Mouse (Mus musculus): ENCODE measurements around the gene Tmem63c. TPM values are rescaled to one million over a fixed set of nuclear protein-coding genes. Genes with fewer than 3 reads are reported as not detected.

Gene Tmem63c
- polyA plus RNA-seq (2016; fragmentation: Nextera tagmentation; extraction: Ambion mirVana), result not detected in 2 replicates

DNA sequence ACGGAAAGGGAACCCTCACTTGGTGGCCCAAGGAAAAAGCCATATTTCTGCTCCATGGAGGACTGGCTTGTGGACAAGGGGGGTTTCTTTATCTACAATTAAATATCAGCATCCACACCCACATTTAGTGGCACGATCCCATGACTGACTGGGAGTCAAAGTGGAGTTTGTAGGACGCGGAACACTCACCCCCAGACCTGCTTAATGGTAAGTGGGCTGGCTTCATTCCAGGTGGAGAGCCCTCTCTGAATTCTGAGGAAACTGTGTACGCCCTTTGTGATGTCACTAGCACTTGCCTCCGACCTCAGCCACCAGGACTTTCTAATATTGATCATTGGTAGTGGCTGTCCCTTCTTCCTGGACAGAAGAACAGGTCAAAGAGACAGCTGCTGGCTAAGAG lies at the start of gene Tmem63c:
Tmem63c (plus strand) TSS at position 301 of the 400 bp plus-strand sequence.
- H3K4me1 ChIP-seq (replicated peaks), result no peaks in the 10 kb centered on the region
- H3K9ac ChIP-seq, result no peak within 1 kb of the TSS
- H3K4me2 ChIP-seq, result no peak within 1 kb of the TSS
- 67% methylated on average over 6 of the region's 6 CpGs for WGBS
- H3K27me3 ChIP-seq (replicated peaks), result peaks cover 35% of the 10 kb centered on the region
- no peak within 1 kb of the TSS for H3K4me3 ChIP-seq
- no peak for ATAC-seq (ENCODE audit: insufficient number of reproducible peaks, low FRiP score)
- no peaks in the 10 kb centered on the region for H3K36me3 ChIP-seq
- H3K27ac ChIP-seq (ENCODE audit: poor library complexity, severe bottlenecking), result no peak within 1 kb of the TSS
- H3K9me3 ChIP-seq (replicated peaks), result no peaks in the 10 kb centered on the region

GRCm38 (mm10) chr12:86973216-86973615 lies 47.9 kb upstream of the Tmem63c start:
- Histone ChIP-seq H3K27me3 (replicated peaks) (peaks cover 25% of the 10 kb centered on the region), H3K4me3 (no peak overlapping the region), H3K9ac (no peak overlapping the region; the same call in 1 of the 2 replicates), H3K4me2 (peak overlapping the region; percentile 13; the same call in 1 of the 2 replicates), H3K36me3 (no peaks in the 10 kb centered on the region), H3K4me1 (replicated peaks) (peaks cover 56% of the 10 kb centered on the region), H3K9me3 (replicated peaks) (no peaks in the 10 kb centered on the region), H3K27ac (ENCODE audit: poor library complexity, severe bottlenecking) (no peak overlapping the region)
- WGBS, result 18% methylated on average over 7 of the region's 7 CpGs
- ATAC-seq (ENCODE audit: insufficient number of reproducible peaks, low FRiP score), result no peak; the same call in 1 of the 2 replicates

GRCm38 (mm10) chr12:86973706-86974105 lies 47.4 kb upstream of the Tmem63c start:
- H3K36me3 ChIP-seq, result no peaks in the 10 kb centered on the region
- H3K27ac ChIP-seq (ENCODE audit: poor library complexity, severe bottlenecking), result no peak overlapping the region
- WGBS, result 41% methylated on average over 8 of the region's 8 CpGs
- H3K4me3 ChIP-seq, result no peak overlapping the region
- peaks cover 51% of the 10 kb centered on the region for H3K4me1 ChIP-seq (replicated peaks)
- H3K27me3 ChIP-seq (replicated peaks), result peaks cover 30% of the 10 kb centered on the region
- no peaks in the 10 kb centered on the region for H3K9me3 ChIP-seq (replicated peaks)
- no peak overlapping the region for H3K4me2 ChIP-seq
- no peak overlapping the region; the same call in 1 of the 2 replicates for H3K9ac ChIP-seq
- ATAC-seq (ENCODE audit: insufficient number of reproducible peaks, low FRiP score), result no peak

DNA sequence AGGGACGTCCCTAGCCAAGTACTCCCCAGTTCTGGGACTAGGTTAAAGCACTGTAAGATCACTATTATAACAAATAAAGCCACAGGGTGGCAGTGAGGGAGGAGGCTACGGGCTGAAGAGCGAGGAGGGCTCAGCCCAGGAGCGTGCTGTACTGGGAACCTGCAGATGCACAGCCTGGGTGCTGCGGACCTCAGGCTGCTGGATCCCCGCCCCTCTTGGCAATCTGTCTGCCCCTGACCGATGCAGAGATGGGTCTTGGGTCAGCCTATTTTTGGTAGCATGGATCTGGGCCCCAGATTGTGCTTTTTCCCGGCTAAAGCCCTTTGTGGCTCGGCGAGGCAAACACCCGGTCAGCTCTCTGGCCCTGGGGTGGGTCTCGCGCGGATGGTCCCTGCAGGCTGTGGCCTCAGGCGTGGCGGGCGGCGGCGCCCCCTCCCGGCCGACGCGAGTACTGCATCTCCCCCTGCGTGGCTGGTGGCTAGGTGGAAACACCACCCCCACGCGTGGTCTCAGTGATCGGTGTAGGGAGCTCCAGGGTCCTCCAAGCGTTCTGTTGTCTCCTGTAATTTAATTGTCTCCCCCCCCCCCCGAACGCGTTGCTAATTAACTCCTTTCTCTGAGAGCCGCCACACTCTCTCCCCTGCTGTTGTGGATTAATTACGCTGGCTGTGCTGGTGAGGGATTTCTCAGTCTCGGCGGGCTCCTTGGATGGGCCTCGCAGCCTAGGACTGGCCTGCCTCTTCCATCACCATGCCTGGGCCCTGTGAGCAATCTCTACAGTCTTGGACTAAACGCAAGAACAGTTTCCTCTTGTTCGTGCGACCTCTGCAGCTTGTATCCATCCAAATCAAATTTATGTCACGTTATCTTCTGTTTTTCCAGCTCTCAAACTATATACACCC lies 46.5 kb upstream of the Tmem63c start:
- Histone ChIP-seq H3K27ac (ENCODE audit: poor library complexity, severe bottlenecking) (no peak overlapping the region), H3K9ac (peak overlapping the region; percentile 45), H3K9me3 (replicated peaks) (no peaks in the 10 kb centered on the region), H3K27me3 (replicated peaks) (peaks cover 37% of the 10 kb centered on the region), H3K4me2 (peak overlapping the region; percentile 71), H3K36me3 (no peaks in the 10 kb centered on the region), H3K4me3 (peak overlapping the region; percentile 32), H3K4me1 (replicated peaks) (peaks cover 42% of the 10 kb centered on the region)
- WGBS, result 7% methylated on average over 40 of the region's 40 CpGs
- ATAC-seq (ENCODE audit: insufficient number of reproducible peaks, low FRiP score), result peak; percentile 56

DNA sequence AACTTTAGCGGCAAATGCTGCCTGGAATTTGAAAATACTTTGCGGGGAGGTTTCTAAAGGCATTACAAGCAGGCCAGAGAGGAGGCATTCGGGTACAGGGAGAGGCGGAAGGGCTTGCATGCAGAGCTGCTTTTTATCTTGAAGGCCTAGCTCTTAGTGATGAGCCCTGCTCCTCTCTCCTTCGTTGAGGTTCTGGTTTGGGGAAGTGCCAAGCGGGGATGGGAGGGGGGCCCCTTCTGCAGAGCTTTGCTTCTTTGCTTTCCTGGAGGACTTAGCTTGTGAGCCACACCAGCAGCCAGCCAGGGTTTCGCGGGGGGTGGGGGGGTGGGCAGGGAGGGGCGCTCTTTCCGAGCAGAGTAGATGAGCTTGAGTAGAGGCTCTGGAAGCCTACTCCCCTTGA lies 45.4 kb upstream of the Tmem63c start:
- no peak overlapping the region for H3K27ac ChIP-seq (ENCODE audit: poor library complexity, severe bottlenecking)
- H3K4me1 ChIP-seq (replicated peaks), result peaks cover 39% of the 10 kb centered on the region
- H3K27me3 ChIP-seq (replicated peaks), result peaks cover 48% of the 10 kb centered on the region
- H3K4me2 ChIP-seq, result no peak overlapping the region
- no peak overlapping the region for H3K9ac ChIP-seq
- 48% methylated on average over 10 of the region's 10 CpGs for WGBS
- H3K36me3 ChIP-seq, result no peaks in the 10 kb centered on the region
- no peak overlapping the region for H3K4me3 ChIP-seq
- no peaks in the 10 kb centered on the region for H3K9me3 ChIP-seq (replicated peaks)
- no peak for ATAC-seq (ENCODE audit: insufficient number of reproducible peaks, low FRiP score)

GRCm38 (mm10) chr12:86976511-86977168 lies 44.5 kb upstream of the Tmem63c start:
- Histone ChIP-seq H3K27ac (ENCODE audit: poor library complexity, severe bottlenecking) (no peak overlapping the region), H3K4me3 (no peak overlapping the region), H3K9me3 (replicated peaks) (no peaks in the 10 kb centered on the region), H3K4me1 (replicated peaks) (peaks cover 39% of the 10 kb centered on the region), H3K36me3 (no peaks in the 10 kb centered on the region), H3K27me3 (replicated peaks) (peaks cover 57% of the 10 kb centered on the region), H3K4me2 (no peak overlapping the region), H3K9ac (no peak overlapping the region)
- no peak for ATAC-seq (ENCODE audit: insufficient number of reproducible peaks, low FRiP score)
- 59% methylated on average over 6 of the region's 6 CpGs for WGBS

DNA sequence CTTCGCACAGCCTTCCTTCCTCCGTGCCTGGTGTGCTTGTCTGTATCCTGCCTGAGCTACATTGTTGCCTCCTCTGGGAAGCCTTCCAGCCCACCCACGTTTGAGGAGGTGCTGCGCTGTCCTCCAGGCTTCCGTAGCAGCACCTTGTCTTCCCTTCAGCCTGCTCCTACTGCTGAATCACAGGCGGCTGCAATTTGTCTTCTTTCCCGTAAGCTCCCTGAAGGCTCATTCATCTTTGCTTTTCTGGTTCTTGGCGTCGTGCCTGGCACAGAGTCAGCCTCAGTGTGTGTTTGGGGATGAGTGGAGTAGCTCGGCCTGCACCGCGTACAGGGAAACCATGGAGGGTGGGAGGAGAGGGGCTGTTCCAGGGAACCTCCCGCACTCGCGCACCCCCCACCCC lies 43.3 kb upstream of the Tmem63c start:
- Histone ChIP-seq H3K27ac (ENCODE audit: poor library complexity, severe bottlenecking) (no peak overlapping the region), H3K27me3 (replicated peaks) (peaks cover 69% of the 10 kb centered on the region), H3K4me3 (no peak overlapping the region), H3K36me3 (no peaks in the 10 kb centered on the region), H3K4me2 (no peak overlapping the region), H3K9me3 (replicated peaks) (no peaks in the 10 kb centered on the region), H3K9ac (no peak overlapping the region), H3K4me1 (replicated peaks) (peaks cover 35% of the 10 kb centered on the region)
- ATAC-seq (ENCODE audit: insufficient number of reproducible peaks, low FRiP score), result no peak
- WGBS, result 16% methylated on average over 15 of the region's 15 CpGs

DNA sequence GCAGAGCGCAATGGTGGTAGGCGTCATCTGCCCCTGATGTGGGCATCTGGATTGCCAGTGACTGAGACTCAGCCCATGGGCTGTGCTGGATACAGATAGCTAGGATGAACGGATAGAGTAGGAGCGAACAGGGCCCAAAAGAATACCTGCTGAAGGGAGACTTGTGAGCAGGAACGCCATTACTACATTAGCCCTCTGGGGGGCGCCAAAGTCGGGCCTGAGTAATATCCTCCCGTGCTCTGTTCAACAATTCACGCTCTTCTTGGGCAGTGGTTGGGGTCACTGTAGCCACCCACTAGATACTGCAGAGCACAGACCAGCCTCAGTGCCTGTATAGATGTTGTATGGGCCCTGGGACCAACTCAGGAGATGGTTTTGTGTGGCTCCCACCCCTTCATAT lies 40.0 kb upstream of the Tmem63c start:
- no peaks in the 10 kb centered on the region for H3K36me3 ChIP-seq
- no peak overlapping the region for H3K4me2 ChIP-seq
- no peak for ATAC-seq (ENCODE audit: insufficient number of reproducible peaks, low FRiP score)
- no peak overlapping the region for H3K4me3 ChIP-seq
- WGBS, result 21% methylated on average over 9 of the region's 9 CpGs
- H3K9ac ChIP-seq, result no peak overlapping the region
- H3K27ac ChIP-seq (ENCODE audit: poor library complexity, severe bottlenecking), result no peak overlapping the region
- H3K9me3 ChIP-seq (replicated peaks), result no peaks in the 10 kb centered on the region
- H3K27me3 ChIP-seq (replicated peaks), result peaks cover 91% of the 10 kb centered on the region
- H3K4me1 ChIP-seq (replicated peaks), result peaks cover 15% of the 10 kb centered on the region; the same call in 1 of the 2 replicates

GRCm38 (mm10) chr12:86983470-86984193 lies 37.5 kb upstream of the Tmem63c start:
- ATAC-seq (ENCODE audit: insufficient number of reproducible peaks, low FRiP score), result no peak
- H3K4me1 ChIP-seq (replicated peaks), result peaks cover 9% of the 10 kb centered on the region; the same call in 1 of the 2 replicates
- H3K9me3 ChIP-seq (replicated peaks), result no peaks in the 10 kb centered on the region
- no peaks in the 10 kb centered on the region for H3K36me3 ChIP-seq
- H3K4me2 ChIP-seq, result peak overlapping the region; percentile 42
- 2% methylated on average over 28 of the region's 28 CpGs for WGBS
- H3K9ac ChIP-seq, result no peak overlapping the region
- H3K27me3 ChIP-seq (replicated peaks), result peaks cover 97% of the 10 kb centered on the region
- H3K27ac ChIP-seq (ENCODE audit: poor library complexity, severe bottlenecking), result no peak overlapping the region
- H3K4me3 ChIP-seq, result no peak overlapping the region

GRCm38 (mm10) chr12:86984194-86984555 lies 37.0 kb upstream of the Tmem63c start:
- ATAC-seq (ENCODE audit: insufficient number of reproducible peaks, low FRiP score), result no peak
- Histone ChIP-seq H3K9me3 (replicated peaks) (no peaks in the 10 kb centered on the region), H3K4me2 (no peak overlapping the region), H3K9ac (no peak overlapping the region), H3K27ac (ENCODE audit: poor library complexity, severe bottlenecking) (no peak overlapping the region), H3K4me1 (replicated peaks) (peaks cover 9% of the 10 kb centered on the region; the same call in 1 of the 2 replicates), H3K27me3 (replicated peaks) (peaks cover 97% of the 10 kb centered on the region), H3K36me3 (no peaks in the 10 kb centered on the region), H3K4me3 (no peak overlapping the region)
- WGBS, result 3% methylated on average over 6 of the region's 6 CpGs

- no peaks in the 10 kb centered on the region for H3K9me3 ChIP-seq (replicated peaks)
- ATAC-seq (ENCODE audit: insufficient number of reproducible peaks, low FRiP score), result no peak
These were observed 34.6 kb upstream of the Tmem63c start for GRCm38 (mm10) chr12:86986562-86986961.

More at GRCm38 (mm10) chr12:86986562-86986961, 34.6 kb upstream of the Tmem63c start:
- Histone ChIP-seq H3K4me2 (no peak overlapping the region), H3K4me3 (no peak overlapping the region), H3K27ac (ENCODE audit: poor library complexity, severe bottlenecking) (no peak overlapping the region), H3K4me1 (replicated peaks) (peaks cover 23% of the 10 kb centered on the region), H3K36me3 (no peaks in the 10 kb centered on the region), H3K27me3 (replicated peaks) (peaks cover 99% of the 10 kb centered on the region), H3K9ac (no peak overlapping the region)
- 72% methylated on average over 4 of the region's 4 CpGs for WGBS
